Mouse (Mus musculus) liver, embryonic 14.5 days (tissue): ENCODE data around the gene Fam221b.

Source experiments
- CTCF ChIP-seq: IDR thresholded peaks from 2 replicates; pipeline ENCODE4 v1.5.1; 2016; ENCODE audit warnings: antibody characterized with exemption, low read depth, control low read depth
- EP300 ChIP-seq: IDR thresholded peaks from 2 replicates; pipeline ENCODE4 v1.6.1; 2016; ENCODE audit warnings: antibody characterized with exemption, low read depth

DNA sequence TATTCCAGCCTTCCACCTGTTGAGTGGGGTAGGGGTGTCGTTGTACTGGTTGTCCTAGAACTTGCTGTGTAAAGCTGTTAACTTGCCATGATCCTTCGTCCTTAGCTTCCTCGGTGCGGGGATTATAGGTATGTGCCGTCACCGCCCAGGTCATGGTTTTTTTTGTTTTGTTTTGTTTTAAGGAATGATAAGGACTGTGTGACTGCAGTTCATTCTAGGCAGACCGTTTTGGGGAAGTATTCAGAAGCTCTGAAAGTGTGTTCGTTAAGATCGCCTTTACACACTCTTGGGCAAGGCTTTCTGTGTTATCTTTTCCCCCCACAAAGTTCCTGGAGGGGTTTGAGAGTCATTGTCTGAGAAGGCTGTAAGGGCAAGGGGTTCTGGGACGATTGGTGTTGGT, 56.4 kb downstream of the Fam221b start:
- TF ChIP-seq CTCF (no peak), EP300 (0 out of 2 replicates have a peak, but pooled peaks have one; percentile 22)
